Mouse (Mus musculus) MEL-GATA-1-ER (cell line): ENCODE measurements around the gene Adamts14.
A peak's percentile ranks its signal among the peaks of the same experiment; 100 is the strongest.

Experiments used
- DNase-seq: peaks from one replicate; pipeline ENCODE4 v3.0.0-alpha.2; 2012; ENCODE audit warnings: low read depth; ENCODE audit errors: extremely low read depth

The Adamts14 gene

DNA sequence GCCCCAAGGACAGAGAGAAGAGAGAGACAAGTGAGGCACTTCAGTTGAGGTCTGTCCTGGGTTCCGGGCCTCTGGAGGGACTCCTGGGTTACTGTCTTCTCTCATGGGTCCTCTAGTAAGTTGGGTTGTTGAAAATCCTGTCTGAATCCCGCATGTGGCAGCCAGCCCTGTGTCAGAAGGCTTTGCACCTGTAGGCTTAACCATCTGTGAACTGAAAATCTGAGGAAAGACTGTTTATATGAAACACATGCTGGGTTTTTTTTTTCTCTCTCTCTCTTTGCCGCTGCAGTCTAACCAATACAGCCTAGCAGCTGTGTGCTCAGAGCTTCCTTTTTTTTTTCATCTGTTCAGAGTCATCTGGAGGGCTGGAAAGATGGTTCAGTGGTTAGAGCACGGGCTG is 38.9 kb downstream of the Adamts14 start:
- no peak for DNase-seq

DNA sequence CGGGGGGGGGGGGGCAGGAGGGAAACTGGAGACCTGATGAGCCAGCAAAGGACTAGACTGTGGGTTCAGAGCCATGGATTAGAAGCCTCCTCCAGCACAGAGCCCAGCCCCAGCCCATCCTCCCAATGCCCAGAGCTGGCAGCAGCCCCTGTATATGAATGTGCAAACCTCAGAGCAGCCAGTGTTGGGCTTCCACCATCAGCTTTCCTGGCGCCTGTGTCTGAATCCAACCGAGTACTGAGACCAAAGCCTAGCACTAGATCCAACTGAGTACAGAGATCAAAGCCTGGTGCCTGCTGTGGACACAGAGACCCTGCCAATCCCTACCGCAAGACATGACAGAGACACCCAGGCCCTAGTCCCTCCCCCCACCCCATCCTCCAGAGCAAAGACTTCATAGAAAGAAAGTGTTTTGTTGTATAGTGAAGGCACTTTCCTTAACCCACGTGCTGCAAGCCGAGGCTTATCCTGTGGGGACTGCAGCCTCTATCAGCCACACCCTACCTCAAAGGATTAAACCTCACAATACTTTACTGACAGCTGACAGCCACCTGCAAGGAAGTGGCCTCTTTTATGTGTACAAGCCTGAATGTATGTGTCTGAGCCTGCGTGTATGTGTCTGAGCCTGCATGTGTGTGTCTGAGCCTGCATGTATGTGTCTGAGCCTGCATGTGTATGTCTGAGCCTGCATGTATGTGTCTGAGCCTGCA is 40.2 kb downstream of the Adamts14 start:
- DNase-seq, result no peak

DNA sequence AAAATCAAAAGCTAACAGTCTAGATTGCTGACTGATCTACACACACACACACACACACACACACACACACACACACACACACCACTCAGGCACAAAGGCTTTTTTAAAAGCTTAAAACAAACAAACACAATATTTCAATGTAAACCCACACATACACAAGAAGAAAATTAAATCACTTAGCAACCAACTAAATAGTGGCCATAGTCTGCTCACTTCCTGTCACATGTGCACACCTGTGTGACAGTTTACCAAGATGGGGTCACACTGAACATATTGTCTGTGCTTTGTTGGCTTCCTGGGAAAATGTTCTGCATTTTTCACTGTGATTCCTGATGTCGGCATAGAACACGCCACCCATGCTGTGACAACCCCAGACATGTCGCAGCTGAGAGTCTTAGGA is 41.5 kb downstream of the Adamts14 start:
- no peak for DNase-seq

DNA sequence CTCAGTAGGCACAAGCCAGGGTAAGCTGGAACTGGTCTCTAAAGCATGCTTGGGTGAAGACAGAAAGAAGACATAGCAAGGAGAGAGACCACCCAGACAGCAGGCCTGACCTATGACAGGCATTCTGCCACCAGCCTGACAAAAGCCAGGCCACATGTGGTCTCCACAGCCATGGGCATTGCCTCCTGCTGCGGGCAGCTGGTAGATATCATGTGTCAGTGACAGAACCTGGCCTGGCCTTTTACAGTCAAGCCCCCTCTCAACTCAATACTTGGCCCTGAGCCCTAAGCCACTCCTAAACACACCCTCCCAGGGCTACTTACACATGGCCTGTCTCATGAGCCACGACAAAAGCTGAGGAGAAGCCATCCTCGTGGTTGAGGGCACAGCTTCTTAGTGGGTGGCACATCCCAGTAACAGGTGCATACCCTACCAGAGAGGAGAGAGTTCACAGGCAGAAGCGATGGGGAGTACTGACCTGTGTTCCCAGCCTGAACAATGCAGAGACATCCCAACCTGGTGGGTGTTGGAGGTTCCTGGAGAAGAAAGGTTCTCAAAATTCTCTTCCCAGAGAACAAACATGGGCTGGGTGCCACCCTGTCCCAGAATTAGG is 46.3 kb downstream of the Adamts14 start:
- DNase-seq, result no peak

DNA sequence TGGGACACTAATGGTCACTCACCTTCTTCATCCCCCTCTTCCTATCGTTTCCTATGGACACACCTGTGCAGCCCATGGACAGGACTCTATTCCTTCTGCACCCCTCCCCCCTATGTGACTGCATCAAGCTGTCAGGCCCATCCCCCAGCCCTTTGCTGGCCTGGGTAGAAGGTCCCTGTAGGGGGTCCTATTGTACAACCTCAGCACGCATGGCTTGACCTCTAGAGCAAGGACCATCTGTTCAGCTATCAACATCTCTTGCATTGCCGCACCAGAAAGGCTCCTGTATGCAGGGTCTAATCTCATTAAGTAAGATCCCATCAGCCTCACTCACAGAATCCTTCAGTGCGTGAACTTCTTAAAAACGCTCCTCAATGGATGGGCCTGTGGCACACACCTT is 47.5 kb downstream of the Adamts14 start:
- no peak for DNase-seq

DNA sequence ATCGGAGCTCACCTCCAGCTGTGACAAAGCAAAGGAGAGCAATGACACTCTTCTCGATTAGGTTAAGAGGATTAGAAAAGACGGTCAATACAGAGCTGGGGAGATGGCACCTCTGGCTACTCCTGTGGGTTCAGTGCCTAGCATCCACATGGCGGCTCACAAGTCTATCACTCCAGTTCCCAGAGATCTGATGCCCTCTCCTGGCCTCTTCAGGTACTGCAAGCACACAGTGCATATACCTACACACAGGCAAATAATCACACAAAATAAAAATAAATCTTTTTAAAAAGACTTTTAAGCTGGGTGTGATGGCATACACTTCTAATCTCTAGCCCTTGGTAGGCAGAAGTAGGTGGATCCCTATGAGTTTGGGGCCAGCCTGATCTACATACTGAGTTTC is 53.9 kb downstream of the Adamts14 start:
- DNase-seq, result no peak

DNA sequence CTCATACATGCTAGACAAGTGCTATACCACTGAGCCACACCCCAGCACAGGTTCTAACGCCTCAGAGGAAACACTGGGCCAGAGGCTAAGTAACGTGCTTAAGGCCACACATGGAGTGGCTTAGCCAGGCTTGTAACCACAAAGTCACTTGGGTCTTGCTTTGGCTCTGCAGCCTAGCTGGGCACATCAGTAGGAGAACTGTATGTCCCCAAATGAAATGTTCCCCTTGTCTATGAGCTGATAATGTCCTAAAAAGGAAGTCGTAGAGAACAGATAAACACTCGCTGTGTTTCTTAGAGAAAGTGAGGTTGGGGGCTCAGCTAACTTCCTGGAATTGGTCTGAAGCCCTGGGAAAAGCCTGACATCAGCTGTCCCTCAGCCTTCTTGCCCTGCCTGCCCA is 57.1 kb downstream of the Adamts14 start:
- DNase-seq, result peak; percentile 88

DNA sequence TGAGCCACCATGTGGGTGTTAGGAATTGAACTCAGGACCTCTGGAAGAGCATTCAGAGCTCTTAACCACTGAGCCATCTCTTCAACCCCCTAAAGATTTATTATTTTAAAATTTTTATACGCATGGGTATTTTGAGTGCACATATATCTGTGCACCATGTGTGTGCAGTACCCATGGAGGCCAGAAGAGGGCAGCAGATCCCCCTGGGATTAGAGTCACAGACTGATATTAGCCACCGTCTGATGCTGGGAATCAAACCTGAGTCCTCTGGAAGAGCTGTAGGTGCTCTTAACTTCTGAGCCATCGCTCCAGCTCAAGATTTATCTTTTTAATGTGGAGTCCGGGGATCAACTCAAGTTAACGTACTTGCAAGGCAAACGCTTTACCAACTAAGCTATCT is 57.6 kb downstream of the Adamts14 start:
- peak; percentile 28 for DNase-seq

DNA sequence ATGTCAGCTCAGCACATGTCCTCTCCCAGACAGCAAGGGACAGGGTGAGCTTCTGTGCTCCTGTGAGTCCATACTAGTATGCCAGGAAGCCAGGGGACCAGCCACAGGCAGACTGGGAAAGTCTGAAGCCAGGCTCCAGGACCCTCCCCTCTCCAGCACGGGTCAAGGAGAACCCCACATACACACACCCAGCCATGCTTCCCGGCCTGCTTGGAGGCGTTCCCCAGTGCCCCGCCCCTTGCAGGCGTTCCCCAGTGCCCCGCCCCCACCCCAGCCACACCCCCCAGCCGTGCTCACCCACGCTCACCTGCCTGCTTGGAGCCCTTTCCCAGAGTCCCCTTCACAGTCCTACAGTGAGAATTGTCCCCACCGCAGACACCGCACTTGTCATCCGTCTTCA is 60.4 kb downstream of the Adamts14 start:
- DNase-seq, result no peak

DNA sequence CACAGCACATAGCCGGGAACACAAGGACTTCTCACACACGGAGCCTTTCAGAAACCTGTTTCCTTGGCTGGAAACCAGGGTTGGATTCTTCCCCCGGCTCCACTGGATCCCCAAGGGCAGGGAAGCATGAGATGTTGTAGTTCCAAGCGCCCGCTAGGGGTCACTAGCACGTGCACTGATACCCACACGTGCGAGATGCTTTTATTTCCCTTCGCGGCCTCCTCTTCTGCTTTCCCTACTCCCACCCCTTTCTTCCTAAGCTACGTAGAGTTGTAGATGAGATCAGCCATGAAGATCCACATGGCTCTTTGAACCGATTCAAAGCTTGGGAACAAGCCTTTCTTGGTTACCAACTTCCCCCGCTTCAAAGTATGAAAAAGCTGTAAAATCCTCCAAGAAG is 61.5 kb downstream of the Adamts14 start:
- DNase-seq, result peak; percentile 49

DNA sequence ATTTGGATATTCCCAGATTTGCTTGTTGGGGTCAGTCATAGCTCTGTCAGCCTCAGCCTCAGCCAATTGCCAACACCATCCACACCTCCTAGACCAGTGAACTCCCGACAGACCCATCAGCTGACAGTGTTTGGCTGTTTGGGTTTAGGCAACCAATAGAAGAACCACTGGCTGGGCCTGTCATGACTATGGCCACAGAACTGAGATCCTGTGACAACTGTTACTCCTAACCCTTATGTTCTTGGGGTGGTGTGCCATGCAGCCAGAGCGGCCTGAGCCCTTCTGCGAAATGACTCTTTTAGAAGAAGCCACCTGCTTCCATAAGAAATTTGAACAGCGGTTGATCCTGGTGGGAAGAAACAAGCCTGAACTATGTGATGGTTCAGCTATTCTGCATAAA is 62.1 kb downstream of the Adamts14 start:
- no peak for DNase-seq

DNA sequence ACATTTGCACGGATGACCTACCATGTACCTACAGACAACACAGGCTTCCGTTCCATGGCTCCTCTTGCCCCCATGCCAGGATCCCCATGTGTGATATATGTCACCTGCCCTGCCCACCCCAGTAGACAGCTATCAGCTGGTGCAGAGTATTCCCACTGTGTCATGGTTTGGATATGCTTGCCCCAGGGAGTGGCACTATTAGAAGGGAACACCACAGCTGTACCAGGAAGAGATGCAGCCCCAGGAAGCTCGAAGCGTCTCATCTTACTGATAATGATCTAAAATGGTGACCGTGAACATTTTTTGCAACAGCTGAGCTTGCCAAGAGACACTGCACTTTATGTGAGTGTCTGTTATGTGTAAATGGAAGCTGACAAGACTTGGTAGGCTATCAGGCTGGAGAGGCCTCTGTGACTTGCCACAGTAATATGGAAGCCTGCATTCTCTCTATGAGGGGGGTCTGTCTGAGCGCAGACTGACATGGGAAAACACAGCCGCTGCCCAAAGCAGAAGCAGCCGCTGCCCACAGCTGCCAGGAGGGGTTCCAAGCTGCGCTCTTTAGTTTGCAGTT is 65.0 kb downstream of the Adamts14 start:
- DNase-seq, result no peak

DNA sequence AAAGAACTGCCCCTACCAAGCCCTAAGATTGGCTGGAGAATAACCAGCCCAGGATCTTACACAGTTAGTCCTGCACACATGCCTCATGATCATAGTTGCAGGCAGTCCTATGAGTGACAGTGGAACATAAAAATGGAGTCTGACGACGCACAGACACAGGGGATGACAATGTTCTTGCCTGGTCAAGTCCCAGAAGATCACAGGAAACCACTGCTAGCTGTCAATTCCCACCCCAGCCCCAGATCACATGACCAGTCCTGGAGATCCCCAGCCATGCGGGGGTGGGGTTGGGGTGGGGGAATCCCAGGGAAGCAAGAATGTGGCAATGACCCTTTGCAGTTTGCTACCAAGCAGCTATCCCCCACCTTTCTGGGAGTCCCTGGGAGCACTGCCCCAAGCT is 69.3 kb downstream of the Adamts14 start:
- DNase-seq, result no peak

DNA sequence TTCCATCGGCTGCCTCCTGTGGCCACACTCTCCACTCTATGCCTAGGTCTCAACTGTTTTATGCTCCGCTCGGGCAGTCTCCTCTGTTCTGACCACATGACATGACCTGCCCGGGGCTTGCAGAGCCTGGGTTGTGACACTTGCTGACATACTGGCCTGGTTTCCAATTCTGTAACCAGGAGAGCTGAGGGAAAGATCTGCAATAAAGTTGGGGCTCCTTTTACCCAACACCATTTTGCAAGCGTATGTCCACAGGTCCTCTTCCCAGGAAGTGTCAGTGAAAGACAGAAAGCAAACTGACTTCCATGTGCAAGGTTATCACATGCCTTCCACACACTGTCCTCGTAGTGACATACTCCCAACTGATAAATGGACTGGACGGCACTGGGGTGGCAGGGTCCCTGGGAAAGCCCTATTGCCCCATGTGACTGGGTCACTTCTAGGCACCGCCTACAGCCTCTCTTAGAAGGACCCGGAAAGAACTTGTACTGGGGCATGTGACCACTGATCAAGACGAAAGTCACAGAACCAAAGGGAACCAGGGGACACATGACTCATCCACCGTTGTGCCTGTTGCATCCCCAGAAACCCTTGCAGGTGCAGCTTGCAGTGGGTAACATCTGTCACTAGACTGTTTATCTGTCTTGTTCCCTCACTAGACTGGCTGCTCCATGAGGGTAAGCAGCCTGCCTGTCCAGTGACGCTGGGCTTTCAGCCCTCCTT is 71.5 kb downstream of the Adamts14 start:
- no peak for DNase-seq

DNA sequence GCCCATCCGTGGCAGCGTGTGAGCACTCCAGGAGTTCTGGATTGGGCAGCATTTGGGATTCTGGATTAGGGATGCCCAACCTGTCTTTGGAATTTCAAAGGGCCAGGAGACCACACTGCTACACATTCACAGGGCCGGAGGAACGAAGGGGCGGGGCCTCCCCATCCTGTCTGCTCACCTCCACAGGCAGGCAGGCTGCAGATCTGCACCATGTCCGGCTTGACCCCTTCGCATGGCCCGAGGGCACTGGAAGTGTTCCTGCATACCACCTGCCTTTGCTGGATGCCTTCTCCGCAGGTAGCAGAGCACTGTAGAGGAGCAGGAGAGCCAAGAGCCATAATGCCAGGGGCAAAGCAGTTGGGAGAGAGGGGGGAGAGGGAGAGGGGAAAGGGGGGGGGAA is 72.2 kb downstream of the Adamts14 start:
- no peak for DNase-seq

DNA sequence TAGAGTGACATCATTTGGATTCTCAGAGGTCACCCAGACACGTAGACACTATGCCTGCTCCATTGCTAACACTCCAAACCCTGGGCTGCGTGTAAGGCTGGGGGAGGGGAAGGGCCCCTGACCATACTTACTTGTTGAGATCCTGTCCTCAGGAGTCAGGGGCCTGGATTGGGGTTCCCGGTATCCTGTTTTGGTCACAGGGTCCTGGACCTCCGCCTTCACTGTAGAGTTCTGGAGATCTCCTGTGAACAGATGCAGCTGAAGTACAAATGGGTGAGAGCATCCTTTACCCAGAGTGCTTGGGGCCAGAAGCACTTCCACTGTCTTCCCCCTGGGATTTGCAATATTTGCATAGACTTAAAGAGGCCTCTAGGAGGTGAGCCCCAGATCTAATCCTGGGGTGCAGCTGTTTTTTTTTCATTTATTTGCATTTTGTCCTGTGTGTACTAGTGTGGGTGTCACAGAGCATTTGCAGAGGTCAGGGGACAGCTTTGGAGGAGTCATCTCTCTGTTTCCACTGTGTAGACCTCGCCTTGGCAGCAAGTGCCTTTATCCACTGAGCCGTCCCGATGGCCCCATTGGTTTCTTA is 72.9 kb downstream of the Adamts14 start:
- DNase-seq, result no peak

DNA sequence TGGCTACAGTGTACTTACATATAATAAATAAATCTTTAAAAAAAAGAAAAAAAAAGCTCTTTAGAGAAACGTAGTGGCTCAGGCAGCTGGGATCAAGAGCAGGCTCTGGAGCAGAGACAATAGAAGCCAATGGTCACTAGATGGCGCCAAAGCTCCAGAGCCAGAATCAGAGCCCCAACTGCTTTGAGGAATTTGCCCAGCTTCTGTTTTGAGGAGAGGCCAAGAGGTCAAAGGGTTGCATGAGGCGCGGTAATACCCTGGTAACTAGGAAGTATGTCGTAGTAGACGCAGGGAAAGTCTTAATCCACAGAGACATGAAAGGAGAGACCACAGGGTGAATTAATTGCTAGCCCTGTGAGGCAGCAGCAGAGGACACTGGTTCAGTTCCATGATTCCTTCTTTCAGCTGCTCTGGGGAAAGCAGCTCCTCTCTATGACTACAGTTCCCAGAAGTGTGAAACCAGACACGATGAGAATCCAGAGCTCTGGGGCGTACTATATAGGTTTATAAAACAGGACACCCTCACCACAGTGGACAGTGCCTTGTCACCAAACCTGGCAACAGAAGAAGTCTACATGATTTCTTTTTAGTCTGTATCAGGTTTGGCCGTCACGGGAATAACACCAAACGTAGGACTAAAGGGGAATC is 73.5 kb downstream of the Adamts14 start:
- DNase-seq, result no peak

DNA sequence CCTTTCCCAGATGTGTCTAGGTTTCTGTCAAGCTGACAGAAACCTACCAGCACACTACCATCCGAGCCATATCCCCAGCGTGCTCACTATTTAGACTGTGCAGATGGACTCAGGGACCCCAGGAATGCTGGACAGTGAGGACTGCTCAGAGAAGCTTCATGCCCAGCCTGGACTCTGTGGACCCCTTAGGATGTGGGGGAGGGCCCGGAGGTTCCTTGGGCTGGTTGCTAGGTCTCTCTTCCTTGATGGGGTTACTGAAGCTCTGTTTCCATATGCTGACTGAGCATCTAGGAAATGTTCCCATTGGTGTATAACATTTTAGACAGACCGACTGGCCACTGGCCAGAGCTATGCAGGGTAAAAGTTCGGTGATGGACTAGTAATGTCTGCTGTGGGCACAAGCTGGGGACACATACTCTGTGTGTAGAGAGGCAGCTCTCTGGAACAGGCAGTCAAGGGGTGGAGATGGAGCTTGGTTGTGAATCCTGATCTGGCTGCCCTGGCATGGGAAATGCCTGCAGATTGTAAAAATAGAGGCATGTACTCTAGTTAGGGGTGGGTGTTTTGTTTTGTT is 77.4 kb downstream of the Adamts14 start:
- no peak for DNase-seq

DNA sequence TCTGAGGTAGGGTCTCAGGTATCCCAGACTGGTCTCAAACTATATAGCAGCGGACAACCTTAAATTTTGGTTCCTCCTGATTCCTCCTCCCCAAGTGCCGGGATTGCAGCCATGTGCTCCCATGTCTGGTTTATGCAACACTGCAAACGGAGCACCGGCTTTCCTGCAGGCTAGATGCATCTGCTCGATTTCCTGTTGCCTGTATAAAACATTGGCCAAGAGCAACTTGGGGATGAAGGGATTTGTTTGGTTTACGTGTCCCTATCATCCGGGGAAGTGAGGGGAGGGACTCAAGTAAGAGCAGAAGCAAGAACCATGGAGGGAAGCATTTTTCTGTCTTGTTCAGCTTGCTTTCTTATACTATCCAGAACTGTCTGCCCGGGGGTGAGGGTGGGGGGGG is 78.0 kb downstream of the Adamts14 start:
- DNase-seq, result no peak

DNA sequence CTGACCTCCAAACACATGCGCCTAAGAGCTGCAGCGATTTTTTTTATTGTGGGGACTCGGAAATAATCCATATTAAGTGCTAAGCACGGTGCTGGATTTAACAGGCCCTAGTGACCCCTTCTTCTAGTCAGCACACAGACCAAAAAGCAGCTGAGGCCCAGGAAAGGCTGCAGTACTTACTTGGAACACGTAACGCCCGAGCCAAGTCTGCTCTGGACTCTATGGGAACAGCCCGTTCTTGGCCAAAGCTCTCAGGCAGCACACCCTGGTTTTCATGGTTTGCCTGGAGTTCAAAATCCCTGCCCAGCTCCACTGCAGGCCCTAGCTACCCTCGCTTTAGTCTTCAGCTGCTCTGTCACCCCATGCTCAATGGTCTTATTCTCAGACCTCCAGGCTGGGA is 78.6 kb downstream of the Adamts14 start:
- no peak for DNase-seq

DNA sequence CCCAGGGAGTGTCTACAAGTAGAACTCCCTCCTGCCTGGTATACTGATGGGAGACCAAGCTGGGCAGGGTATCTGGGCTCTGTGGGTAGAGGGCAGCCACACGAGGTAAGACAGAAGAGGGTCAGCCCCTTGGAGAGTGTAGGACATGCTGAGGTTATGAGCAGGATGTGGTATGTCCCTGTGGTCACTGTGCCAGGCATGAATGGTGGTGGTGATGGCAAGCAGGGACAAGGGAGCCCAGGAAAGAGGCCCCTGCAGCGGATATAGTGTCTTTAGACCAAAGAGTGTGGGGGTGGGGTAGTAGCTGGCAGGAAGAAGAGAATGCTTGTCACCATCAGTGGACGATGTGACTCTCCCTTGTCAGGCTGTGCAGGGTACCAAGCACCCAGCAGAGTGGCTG is 85.2 kb downstream of the Adamts14 start:
- DNase-seq, result no peak
